Mouse (Mus musculus) kidney, adult 10 weeks (tissue): ENCODE data around the gene Med18. TPM values are rescaled to one million over a fixed set of nuclear protein-coding genes. Genes with fewer than 3 reads are reported as not detected.

ENCODE experiments used
- polyA plus RNA-seq: library from polyadenylated mRNA; stranded (reverse); fragments of 350-450 nt; fragmentation: Illumina TruSeq; extraction: RNeasy Lipid Tissue Mini Kit (QIAGEN cat#74804); gene quantifications from one replicate; pipeline ENCODE4 v1.2.3, GENCODE M21; 2014; ENCODE audit warnings: low read depth, low replicate concordance

Med18 gene
- 1.6 TPM for polyA plus RNA-seq

DNA sequence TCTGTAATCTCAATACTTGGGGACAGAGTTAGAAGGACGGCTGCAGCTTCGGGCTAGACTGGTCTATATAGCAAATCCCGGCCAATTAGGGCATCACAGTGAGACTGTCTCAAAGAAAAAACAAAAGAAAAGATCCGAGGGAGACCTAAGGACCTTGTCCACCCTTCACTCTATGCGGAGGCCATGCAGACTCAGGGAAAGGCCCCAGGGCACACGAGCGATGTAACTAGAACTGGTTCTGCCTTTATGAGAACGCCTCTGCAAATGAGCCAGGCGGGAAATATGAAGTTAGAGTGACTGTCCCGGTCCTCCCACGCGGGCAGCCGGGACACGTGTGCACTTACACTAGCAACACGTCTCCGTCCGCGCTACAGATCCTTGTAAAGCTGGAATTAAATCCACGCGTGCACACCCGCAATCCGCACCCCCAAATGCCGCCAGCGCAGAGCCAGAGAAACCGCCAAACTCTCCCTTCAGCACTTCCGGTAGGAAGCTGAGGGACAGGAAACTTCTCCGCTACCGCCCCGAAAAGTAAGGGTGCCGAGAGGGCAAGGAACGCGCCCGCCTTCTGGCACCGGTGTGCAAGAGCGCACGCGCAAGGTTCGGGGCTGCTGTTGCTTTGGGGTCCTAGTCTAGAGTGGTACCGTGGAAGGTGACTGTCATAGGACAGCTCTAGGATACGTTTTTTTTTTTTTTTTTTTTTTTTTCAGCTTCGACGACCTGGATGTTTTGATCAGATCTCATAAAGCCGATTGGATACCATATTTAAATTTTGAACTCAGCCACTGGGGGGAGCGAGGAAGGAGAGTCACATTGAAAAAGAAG is at the start of gene Med18:
TSS of gene Med18 (minus strand) at position 492 of the 825 bp plus-strand sequence.

DNA sequence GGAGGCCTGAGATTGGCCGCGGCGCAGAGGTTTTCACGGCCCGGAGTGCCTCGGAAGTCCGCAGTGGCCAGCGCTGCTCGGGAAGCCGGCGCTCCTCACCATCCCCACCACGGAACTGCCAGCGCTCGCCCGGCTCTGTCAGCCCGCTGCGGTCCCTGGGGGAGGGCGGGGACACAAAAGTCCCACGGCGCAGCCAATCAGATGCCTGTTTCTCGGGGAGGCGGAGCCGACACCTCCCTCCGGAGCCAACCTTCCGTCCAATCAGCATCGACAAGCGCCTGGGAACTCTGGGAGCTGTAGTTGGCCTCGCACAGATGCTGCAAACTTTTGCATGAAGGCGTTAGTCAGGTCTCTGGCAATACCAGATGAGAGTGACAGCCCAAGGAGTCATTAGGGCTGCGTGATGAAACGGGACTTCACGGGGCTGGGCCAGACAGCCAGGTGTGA is 46.7 kb upstream of the Med18 start, which contains the start of gene Sesn2:
TSS of gene Sesn2 (minus strand) at position 150 of the 447 bp plus-strand sequence.

DNA sequence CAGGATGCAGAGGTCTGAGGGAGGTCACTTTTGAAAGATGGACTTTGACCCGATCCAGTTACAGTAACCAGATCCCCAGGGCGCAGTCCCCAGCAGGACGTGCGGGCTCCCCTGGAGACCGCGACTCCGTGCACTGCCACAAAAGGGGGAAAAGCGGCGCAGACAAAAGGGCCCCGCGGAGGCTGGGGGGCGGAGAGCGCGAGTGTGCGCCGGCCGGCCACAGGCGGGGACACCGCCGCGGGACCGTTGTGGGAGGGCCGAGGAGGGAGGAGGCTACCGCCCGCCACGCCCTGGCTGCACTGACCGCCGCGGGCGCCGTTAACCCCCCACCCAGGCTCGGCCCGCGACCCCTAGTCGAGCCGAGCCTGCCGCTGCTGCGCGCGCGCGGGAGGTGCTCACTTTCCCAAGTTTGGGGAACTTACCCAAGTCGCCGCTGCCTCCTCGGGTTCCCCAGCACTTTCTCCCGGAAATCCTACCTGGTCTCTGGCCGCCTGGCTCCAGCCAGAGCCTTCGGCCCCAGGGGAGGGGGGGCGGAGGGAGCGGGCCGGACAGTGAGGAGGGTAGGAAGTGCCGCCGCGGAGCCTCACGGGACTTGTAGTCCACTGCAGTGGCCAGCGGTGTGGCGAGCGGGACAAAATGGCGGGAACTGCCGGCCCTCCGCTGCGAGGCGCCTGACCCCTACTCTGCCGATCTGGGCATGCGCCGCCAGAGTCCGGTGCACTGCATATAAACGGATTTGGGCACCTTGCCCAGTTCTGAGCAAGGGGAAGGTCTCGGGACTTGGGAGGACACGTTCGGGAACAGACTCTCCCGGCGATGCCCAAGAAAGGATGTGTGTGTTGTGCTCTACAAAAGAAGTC is 41.6 kb downstream of the Med18 start, which contains the start of gene Phactr4:
TSS of gene Phactr4 (minus strand) at position 567 of the 860 bp plus-strand sequence.

Other genes with a start within 250 kb of the Med18 start
- 3.7 TPM for gene Gmeb1, start 202.3 kb downstream of the Med18 start, polyA plus RNA-seq
- 15.7 TPM for gene Taf12, start 189.5 kb downstream of the Med18 start, polyA plus RNA-seq
- gene Rab42, start 160.5 kb downstream of the Med18 start, polyA plus RNA-seq = not detected
- 7.0 TPM for gene Trnau1ap, start 134.4 kb downstream of the Med18 start, polyA plus RNA-seq
- 4.2 TPM for gene Rcc1, start 110.3 kb downstream of the Med18 start, polyA plus RNA-seq
- 27.5 TPM for gene Phactr4, start 41.4 kb downstream of the Med18 start, polyA plus RNA-seq
- 2.3 TPM for gene Sesn2, start 46.6 kb upstream of the Med18 start, polyA plus RNA-seq
- gene Atpif1, start 69.7 kb upstream of the Med18 start, polyA plus RNA-seq = 672 TPM
- gene Dnajc8, start 71.6 kb upstream of the Med18 start, polyA plus RNA-seq = 199 TPM
- 0.24 TPM for gene Ptafr, start 100.1 kb upstream of the Med18 start, polyA plus RNA-seq
- gene Eya3, start 175.1 kb upstream of the Med18 start, polyA plus RNA-seq = 13.7 TPM